Mouse (Mus musculus): ENCODE measurements around the gene H2-DMb1. TPM values are rescaled to one million over a fixed set of nuclear protein-coding genes. Genes with fewer than 3 reads are reported as not detected.
"Not testable (repeated sequence)": the region's sequence is repeated elsewhere in the genome, so short reads cannot be mapped to it uniquely, and the experiment has no call there.

Gene H2-DMb1
- polyA plus RNA-seq, 1 experiment from 2014 or later = 0.79 TPM

DNA sequence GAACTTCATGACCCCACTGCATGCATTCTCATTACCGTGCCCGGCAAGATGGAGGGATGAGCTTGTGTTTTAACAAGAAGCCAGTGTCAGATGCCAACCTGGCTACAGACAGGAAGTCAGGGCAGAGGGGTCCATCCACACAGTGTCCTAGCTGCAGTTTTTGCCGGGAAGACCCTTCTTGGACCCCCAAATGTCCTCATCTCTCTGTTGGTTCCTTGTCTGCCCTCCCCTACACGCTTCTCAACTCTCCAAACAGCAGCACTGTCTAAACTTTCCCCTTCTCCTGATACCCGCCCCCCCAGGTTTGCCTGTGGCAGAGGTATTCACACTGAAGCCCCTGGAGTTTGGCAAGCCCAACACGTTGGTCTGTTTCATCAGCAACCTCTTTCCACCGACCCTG lies 15.3 kb upstream of the H2-DMb1 start:
- Histone ChIP-seq H3K27me3 (peaks cover 48% of the 10 kb centered on the region), H3K36me3 (no peaks in the 10 kb centered on the region), H3K4me3 (no peak overlapping the region), H3K9ac (no peak overlapping the region), H3K27ac (replicated peaks) (no peak overlapping the region), H3K4me2 (no peak overlapping the region), H3K4me1 (replicated peaks) (peaks cover 17% of the 10 kb centered on the region), H3K9me3 (no peaks in the 10 kb centered on the region)
- ATAC-seq (ENCODE audit: low FRiP score, low read depth) = no peak
- 68% methylated on average over 7 of the region's 7 CpGs for WGBS

DNA sequence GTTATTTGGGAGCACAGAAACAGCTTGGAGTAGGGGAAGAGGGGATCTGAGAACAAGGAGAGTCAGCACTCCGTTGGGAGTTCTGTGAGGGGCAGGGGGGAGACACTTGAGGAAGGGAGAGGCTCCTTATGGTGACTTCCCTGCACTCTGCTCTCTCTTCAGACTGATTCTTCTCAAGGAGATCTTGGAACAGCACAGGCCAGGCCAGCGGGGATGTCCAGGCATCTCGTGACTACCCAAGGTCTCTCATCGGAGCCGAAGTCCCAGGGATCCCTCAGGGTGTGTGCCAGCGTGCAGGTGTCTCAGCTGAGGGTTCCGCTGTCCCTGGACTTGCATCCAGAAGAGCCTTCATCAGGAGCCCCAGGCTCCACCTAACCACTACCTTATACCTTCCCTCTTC lies 14.2 kb upstream of the H2-DMb1 start:
- no peak for ATAC-seq (ENCODE audit: low FRiP score, low read depth)
- WGBS = 85% methylated on average over 7 of the region's 7 CpGs

DNA sequence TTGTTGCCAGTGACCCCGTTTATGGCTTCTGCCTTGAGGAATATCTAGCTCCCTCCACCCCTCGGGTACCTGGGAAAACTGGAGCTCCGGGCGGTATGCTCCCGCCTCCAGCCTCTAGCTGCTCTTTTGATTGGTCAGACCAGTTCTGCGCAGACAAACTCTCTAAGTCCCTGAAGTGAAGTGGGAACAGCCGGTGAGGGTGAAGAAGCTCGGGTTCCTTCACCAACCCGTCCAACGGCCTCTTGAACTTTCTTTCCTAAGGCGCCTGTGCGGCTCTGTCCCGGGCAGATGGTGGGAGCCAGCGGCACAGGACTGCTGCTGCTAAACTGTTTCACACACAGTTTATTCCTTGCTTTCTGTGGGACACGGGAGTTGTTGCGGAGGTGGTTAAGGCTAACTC lies 13.5 kb upstream of the H2-DMb1 start:
- H3K9me3 ChIP-seq = no peaks in the 10 kb centered on the region
- H3K27me3 ChIP-seq = peaks cover 48% of the 10 kb centered on the region
- no peak for ATAC-seq (ENCODE audit: low FRiP score, low read depth)
- 2% methylated on average over 16 of the region's 16 CpGs for WGBS
- H3K36me3 ChIP-seq = no peaks in the 10 kb centered on the region
- peak overlapping the region; percentile 58 for H3K4me2 ChIP-seq
- peak overlapping the region; percentile 24 for H3K4me3 ChIP-seq
- H3K9ac ChIP-seq = no peak overlapping the region
- H3K27ac ChIP-seq (replicated peaks) = no peak overlapping the region
- peaks cover 17% of the 10 kb centered on the region for H3K4me1 ChIP-seq (replicated peaks)

More for the DNA sequence above, 14.2 kb upstream of the H2-DMb1 start:
- Histone ChIP-seq H3K4me3 (0 out of 2 replicates have a peak overlapping the region, but pooled peaks have one; percentile 24), H3K4me2 (no peak overlapping the region; the same call in 1 of the 2 replicates), H3K9ac (no peak overlapping the region), H3K9me3 (no peaks in the 10 kb centered on the region), H3K27ac (replicated peaks) (no peak overlapping the region), H3K36me3 (no peaks in the 10 kb centered on the region), H3K4me1 (replicated peaks) (peaks cover 17% of the 10 kb centered on the region), H3K27me3 (peaks cover 48% of the 10 kb centered on the region)

DNA sequence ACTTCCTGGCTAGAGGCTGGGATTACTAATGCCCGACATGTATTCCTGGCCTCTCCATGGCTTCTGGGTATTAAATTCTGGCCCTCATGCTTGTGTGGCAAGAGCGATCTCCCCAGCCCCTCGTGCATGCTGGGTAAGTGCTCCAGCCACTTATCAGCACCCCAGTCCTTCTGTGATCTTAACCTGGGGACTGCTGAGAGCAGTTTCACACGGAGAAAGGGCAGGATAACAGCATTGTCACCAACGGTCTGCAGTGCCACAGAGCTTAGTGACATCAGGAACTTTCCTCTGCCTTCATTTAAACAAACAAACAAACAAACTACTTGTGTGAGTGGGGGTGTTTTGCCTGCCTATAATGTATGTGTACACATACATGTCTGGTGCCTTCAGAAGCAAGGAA lies 12.6 kb upstream of the H2-DMb1 start:
- Histone ChIP-seq H3K4me1 (replicated peaks) (peaks cover 17% of the 10 kb centered on the region), H3K27ac (replicated peaks) (no peak overlapping the region), H3K9me3 (no peaks in the 10 kb centered on the region), H3K27me3 (peaks cover 48% of the 10 kb centered on the region), H3K4me2 (no peak overlapping the region), H3K4me3 (no peak overlapping the region), H3K9ac (no peak overlapping the region), H3K36me3 (no peaks in the 10 kb centered on the region)
- 20% methylated on average over 5 of the region's 5 CpGs for WGBS
- ATAC-seq (ENCODE audit: low FRiP score, low read depth) = no peak

DNA sequence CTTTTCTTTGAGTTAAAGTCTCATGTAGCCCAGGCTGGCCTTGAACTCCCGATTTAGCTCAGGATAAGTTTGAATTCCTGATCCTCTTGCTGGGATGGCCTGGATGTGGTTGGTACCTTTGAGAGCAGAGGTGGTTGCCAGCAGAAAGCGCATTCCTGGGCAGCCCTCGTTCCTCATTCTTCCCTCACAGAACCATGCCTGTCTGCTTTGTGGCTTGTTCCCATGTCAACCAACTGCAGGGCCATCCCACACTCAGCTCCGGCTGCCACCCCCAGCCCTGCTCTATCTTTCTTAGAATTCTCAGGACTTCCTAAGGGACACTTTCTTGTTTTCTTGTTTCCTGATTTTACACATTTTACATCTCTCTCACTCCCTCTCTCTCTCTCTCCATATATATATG lies 11.4 kb upstream of the H2-DMb1 start:
- H3K27me3 ChIP-seq = peaks cover 48% of the 10 kb centered on the region
- no peak overlapping the region for H3K27ac ChIP-seq (replicated peaks)
- H3K4me1 ChIP-seq (replicated peaks) = peaks cover 13% of the 10 kb centered on the region
- H3K4me3 ChIP-seq = no peak overlapping the region
- no peaks in the 10 kb centered on the region for H3K36me3 ChIP-seq
- H3K9ac ChIP-seq = no peak overlapping the region
- WGBS = 40% methylated on average over 4 of the region's 4 CpGs
- ATAC-seq (ENCODE audit: low FRiP score, low read depth) = no peak
- H3K4me2 ChIP-seq = no peak overlapping the region
- no peaks in the 10 kb centered on the region for H3K9me3 ChIP-seq

DNA sequence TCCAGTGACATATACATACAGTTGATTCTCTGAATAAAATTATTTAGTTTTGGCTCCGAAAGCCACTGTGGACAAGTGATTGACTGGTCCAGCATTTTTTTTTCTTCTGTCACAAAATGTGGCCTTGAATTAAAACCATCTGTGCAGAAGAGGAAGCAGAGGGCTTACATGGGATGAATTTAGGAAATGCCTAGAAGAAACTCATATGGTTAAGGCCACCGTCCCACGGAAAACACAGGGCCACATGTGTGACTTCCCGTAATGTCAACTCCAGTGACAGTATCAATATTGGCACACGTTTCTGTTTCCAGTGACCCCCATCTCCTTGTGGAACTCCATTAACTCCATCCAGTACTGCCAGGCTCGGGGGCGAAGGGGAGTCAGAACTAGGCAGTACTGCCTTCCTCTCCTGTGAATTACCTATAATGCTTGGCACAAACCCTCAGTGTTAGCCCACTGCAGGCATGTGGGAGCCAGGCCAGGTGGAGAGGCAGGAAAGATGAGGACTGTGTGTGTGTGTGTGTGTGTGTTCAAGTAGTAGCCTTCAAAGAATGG lies 10.3 kb upstream of the H2-DMb1 start:
- Histone ChIP-seq H3K27me3 (peaks cover 38% of the 10 kb centered on the region), H3K4me1 (replicated peaks) (peaks cover 13% of the 10 kb centered on the region), H3K9me3 (no peaks in the 10 kb centered on the region), H3K9ac (no peak overlapping the region), H3K4me2 (no peak overlapping the region), H3K36me3 (no peaks in the 10 kb centered on the region), H3K4me3 (no peak overlapping the region), H3K27ac (replicated peaks) (no peak overlapping the region)
- 91% methylated on average over 7 of the region's 7 CpGs for WGBS
- ATAC-seq (ENCODE audit: low FRiP score, low read depth) = no peak

DNA sequence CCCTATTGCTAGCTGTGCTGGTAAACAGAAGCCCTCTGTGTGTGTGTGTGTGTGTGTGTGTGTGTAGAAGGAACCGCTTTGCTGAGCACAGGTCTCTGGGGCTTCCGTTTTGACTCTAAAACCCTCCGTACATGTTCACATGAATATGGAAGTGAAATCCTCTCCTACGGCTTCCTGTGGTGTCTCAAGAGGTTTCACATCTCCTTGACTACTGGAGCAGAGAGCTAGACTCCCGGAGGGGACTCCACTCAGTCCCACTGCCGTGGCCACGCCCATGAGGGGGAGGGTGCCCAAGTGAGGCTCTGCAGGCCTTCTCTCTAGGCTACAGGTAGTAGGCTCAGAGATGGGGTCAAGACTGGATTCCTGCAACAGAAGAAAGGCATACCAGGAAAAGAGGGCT lies 9.8 kb upstream of the H2-DMb1 start, which contains the start of gene H2-DMb2:
Gene H2-DMb2 (plus strand): TSS at position 275 of the 400 bp plus-strand sequence.
- Histone ChIP-seq H3K27ac (replicated peaks) (no peak within 1 kb of the TSS), H3K4me3 (no peak within 1 kb of the TSS), H3K9ac (no peak within 1 kb of the TSS), H3K4me2 (no peak within 1 kb of the TSS), H3K36me3 (no peaks in the 10 kb centered on the region), H3K9me3 (no peaks in the 10 kb centered on the region), H3K4me1 (replicated peaks) (peaks cover 13% of the 10 kb centered on the region), H3K27me3 (peaks cover 33% of the 10 kb centered on the region)
- ATAC-seq (ENCODE audit: low FRiP score, low read depth) = no peak
- WGBS = 29% methylated on average over 7 of the region's 7 CpGs

DNA sequence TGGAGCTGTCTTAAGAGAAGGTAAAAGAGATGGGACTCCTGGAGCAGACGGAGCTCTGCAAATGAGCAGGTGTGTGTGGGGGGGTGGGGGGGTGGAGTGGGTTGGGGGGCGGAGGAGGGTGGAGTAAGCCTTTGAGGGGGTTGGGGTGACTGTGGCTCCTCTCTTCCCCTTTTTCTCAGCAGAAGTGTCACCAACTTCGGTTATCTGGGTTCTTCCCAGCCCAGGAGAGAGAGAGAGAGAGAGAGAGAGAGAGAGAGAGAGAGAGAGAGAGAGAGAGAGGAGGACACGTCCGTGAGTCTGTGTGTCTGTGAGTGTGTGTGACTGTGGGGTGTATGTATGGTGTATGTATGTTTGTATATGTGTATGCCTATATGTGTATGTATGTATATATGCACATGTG lies 9.4 kb upstream of the H2-DMb1 start:
- H3K4me2 ChIP-seq = no peak overlapping the region
- H3K4me3 ChIP-seq = no peak overlapping the region

DNA sequence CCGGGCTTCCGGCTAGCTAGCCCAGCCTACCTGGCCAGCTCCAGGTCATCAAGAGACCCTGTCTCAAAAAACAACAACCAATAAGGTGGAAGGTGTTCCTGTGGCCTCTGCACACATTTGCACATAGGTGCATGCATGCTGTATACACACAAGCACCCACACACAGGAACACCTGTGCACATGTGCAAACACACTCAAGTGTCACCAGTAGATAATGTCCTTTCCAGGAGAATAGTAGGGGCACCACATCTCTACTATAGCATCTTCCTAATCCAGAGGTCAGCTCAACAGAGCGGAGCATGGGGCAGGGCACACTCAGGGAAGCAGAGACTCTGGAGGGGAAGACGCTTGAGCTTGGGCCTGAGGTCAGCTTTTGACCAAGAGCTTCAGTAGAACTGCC lies 8.7 kb upstream of the H2-DMb1 start:
- Histone ChIP-seq H3K27me3 (peaks cover 21% of the 10 kb centered on the region), H3K4me1 (replicated peaks) (peaks cover 10% of the 10 kb centered on the region)
- H3K9me3 ChIP-seq; H3K4me3 ChIP-seq; H3K9ac ChIP-seq; H3K36me3 ChIP-seq; ATAC-seq (ENCODE audit: low FRiP score, low read depth); H3K27ac ChIP-seq (replicated peaks); H3K4me2 ChIP-seq: not testable (repeated sequence)
- 93% methylated on average over 4 of the region's 4 CpGs for WGBS

More for the DNA sequence above, 9.4 kb upstream of the H2-DMb1 start:
- Histone ChIP-seq H3K4me1 (replicated peaks) (peaks cover 13% of the 10 kb centered on the region), H3K27me3 (peaks cover 29% of the 10 kb centered on the region), H3K9ac (no peak overlapping the region), H3K36me3 (no peaks in the 10 kb centered on the region), H3K27ac (replicated peaks) (no peak overlapping the region), H3K9me3 (no peaks in the 10 kb centered on the region)
- no peak for ATAC-seq (ENCODE audit: low FRiP score, low read depth)
- 68% methylated on average over 4 of the region's 5 CpGs for WGBS

DNA sequence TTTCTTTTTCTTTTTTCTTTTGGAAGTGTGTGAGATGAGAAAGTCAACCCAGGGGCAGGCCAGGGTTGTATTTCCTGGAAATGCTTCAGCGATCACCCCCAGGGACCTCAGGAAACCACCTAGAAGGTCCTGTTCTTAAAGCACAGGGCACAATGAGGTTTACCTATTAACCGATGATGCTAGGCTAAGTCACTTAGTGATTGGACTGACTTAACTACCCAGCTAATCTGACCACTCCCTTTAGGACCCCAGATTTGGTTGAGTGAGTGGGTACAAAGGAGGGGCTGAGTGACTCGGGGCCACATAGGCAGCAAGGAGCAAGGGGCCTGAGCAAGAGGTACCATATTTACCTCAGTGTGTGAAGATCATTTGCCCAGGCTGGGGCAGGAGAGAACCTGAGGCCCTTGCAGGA lies 7.9 kb upstream of the H2-DMb1 start:
- H3K9me3 ChIP-seq = no peaks in the 10 kb centered on the region
- H3K36me3 ChIP-seq = no peaks in the 10 kb centered on the region
- peaks cover 14% of the 10 kb centered on the region for H3K27me3 ChIP-seq
- no peak overlapping the region for H3K4me3 ChIP-seq
- H3K4me2 ChIP-seq = no peak overlapping the region
- ATAC-seq (ENCODE audit: low FRiP score, low read depth) = no peak
- H3K9ac ChIP-seq = no peak overlapping the region
- H3K4me1 ChIP-seq (replicated peaks) = peaks cover 3% of the 10 kb centered on the region
- H3K27ac ChIP-seq (replicated peaks) = no peak overlapping the region
- 76% methylated on average over 3 of the region's 3 CpGs for WGBS

DNA sequence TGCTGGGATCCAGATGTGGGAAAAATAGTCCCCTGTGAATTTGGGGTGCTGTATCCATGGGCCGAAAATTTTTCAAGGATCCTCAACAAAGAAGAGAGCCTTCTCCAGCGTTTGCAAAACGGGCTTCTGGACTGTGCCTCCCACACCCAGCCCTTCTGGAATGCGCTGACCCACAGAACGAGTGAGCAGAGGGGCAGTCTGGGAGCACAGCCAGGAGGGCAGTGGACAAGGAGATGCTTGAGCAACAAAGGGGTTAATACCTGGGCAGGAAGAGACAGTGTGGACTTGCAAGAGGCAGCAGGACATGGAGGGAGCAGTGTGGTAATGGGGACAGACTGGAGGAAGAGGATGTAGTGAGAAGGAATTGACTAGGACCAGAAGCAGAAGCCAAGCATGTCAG lies 2.7 kb downstream of the H2-DMb1 start:
- no peak overlapping the region for H3K4me3 ChIP-seq
- WGBS = 58% methylated on average over 5 of the region's 5 CpGs
- H3K9me3 ChIP-seq = no peaks in the 10 kb centered on the region
- no peak overlapping the region for H3K9ac ChIP-seq
- no peak for ATAC-seq (ENCODE audit: low FRiP score, low read depth)
- no peak overlapping the region for H3K4me2 ChIP-seq
- H3K27ac ChIP-seq (replicated peaks) = no peak overlapping the region
- H3K27me3 ChIP-seq = no peaks in the 10 kb centered on the region
- H3K36me3 ChIP-seq = no peaks in the 10 kb centered on the region
- H3K4me1 ChIP-seq (replicated peaks) = no peaks in the 10 kb centered on the region

DNA sequence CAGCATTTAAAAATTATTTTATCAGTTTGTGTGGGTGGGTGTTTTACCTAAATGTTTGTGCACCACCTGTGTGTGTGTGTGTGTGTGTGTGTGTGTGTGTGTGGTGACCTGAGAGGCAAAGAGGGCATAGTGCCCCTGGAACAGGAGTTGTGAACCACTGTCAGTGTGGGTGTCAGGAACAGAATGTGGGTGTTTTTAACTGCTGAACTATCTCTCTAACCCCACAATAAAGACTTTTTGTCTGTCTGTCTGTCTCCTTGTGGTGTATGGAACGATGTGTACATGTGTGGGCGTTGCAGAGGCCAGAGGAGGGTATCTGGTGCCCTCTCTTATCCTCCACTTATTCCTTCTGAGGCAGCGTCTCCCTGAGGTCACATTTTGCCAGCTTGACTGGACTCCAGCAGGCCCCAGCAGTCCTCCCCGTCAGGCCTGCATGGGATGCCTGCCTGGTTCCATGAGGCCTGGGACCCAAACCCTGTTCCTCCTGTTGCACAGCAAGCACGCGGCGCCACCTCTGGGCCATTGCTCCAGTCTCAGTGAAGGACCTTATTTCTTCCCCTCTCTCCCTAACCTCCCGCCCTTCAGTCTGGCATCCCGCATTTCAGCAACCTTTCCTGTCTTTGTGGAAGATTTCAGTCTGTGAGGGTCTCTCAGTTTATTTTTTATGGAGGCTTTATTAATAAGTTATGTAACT lies 11.5 kb downstream of the H2-DMb1 start:
- no peaks in the 10 kb centered on the region for H3K4me1 ChIP-seq (replicated peaks)
- no peaks in the 10 kb centered on the region for H3K9me3 ChIP-seq
- H3K36me3 ChIP-seq = no peaks in the 10 kb centered on the region
- H3K4me2 ChIP-seq = no peak overlapping the region
- H3K27ac ChIP-seq (replicated peaks) = no peak overlapping the region
- no peak overlapping the region for H3K4me3 ChIP-seq
- WGBS = 54% methylated on average over 9 of the region's 9 CpGs
- no peak for ATAC-seq (ENCODE audit: low FRiP score, low read depth)
- H3K9ac ChIP-seq = no peak overlapping the region
- no peaks in the 10 kb centered on the region for H3K27me3 ChIP-seq
